Comparison of ENCODE assay signal across 10 mouse cellular contexts in the genomic region with DNA sequence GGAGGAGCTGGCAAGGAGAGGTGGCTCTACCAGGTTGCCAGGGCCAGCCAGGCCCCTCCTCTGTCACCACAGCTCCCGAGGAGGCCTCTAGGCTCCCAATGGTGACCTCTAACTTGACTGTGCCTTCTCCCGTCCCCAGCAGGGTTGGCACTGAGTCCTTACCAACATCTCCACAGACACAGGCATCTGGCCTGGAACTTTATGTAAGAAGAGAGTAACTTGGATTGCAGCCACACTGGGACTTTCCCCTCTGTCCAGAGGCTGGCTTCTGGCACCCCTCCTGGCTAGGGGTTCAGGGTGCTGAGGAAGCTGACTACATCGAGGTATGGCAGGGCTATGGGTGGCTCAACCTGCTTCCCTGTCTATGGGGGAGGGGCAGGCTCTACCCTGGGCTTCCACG. TPM values are rescaled to one million over a fixed set of nuclear protein-coding genes. Genes with fewer than 3 reads are reported as not detected.
DNase-seq lines count a peak whose midpoint lies in the region; ATAC-seq lines count a peak whose summit lies in the region.
"Had no signal": no experiment of that assay in that cellular context is flagged by ENCODE, and none has a peak within 500 bp of the region (broad histone marks: within the 10 kb centered on the region; RNA-seq: fewer than 3 reads in every experiment).

No protein-coding gene starts in this region.

- H3K27ac ChIP-seq in embryonic facial prominence, embryonic 12.5 days, result no peak overlapping the region
- H3K27ac ChIP-seq in embryonic facial prominence, embryonic 10.5 days (replicated peaks), result no peak overlapping the region
- H3K27ac ChIP-seq: midbrain, embryonic 12.5 days had no signal

- H3K36me3 ChIP-seq in embryonic facial prominence, embryonic 12.5 days, result peaks cover 45% of the 10 kb centered on the region
- peaks cover 73% of the 10 kb centered on the region for H3K36me3 ChIP-seq in embryonic facial prominence, embryonic 10.5 days (replicated peaks)

- ATAC-seq in embryonic facial prominence, embryonic 12.5 days (ENCODE audit: insufficient number of reproducible peaks, insufficient read depth, low FRiP score, low TSS enrichment), result peak; percentile 22; the same call in 1 of the 2 replicates
- ATAC-seq in megakaryocyte-erythroid progenitor cell, adult 5-6 weeks (replicated peaks; ENCODE audit: low FRiP score, low TSS enrichment, poor library complexity, severe bottlenecking), result no peak

- H3K4me2 ChIP-seq in embryonic facial prominence, embryonic 12.5 days (replicated peaks), result no peak overlapping the region
- H3K4me2 ChIP-seq: midbrain, embryonic 12.5 days had no signal

- WGBS in embryonic facial prominence, embryonic 12.5 days, result 76% methylated on average over 4 of the region's 4 CpGs
- 85% methylated on average over 4 of the region's 4 CpGs for WGBS in embryonic facial prominence, embryonic 10.5 days

- no peak for DNase-seq in embryonic facial prominence, embryonic 10.5 days (ENCODE audit: low spot score)
- DNase-seq in lung, adult 18-20 months, result peak; percentile 57 to 68
- DNase-seq in lung, postnatal 4 days, result no peak
- DNase-seq in gastrocnemius, postnatal 10 days, result peak; percentile 38
- peak; percentile 55 for DNase-seq in lung, postnatal 25 days (ENCODE audit: low spot score)
- DNase-seq in thymus, postnatal 4 days, result no peak

- no peaks in the 10 kb centered on the region for H3K4me1 ChIP-seq in embryonic facial prominence, embryonic 12.5 days
- H3K4me1 ChIP-seq in embryonic facial prominence, embryonic 10.5 days, result peaks cover 20% of the 10 kb centered on the region

- no peak overlapping the region for H3K4me3 ChIP-seq in embryonic facial prominence, embryonic 12.5 days
- no peak overlapping the region for H3K4me3 ChIP-seq in embryonic facial prominence, embryonic 10.5 days
- H3K4me3 ChIP-seq: erythroblast, embryonic 14.5 days; midbrain, embryonic 12.5 days had no signal

- H3K9ac ChIP-seq in embryonic facial prominence, embryonic 12.5 days, result no peak overlapping the region
- H3K9ac ChIP-seq: midbrain, embryonic 12.5 days had no signal

- no peaks in the 10 kb centered on the region for H3K9me3 ChIP-seq in embryonic facial prominence, embryonic 12.5 days
- no peaks in the 10 kb centered on the region for H3K9me3 ChIP-seq in embryonic facial prominence, embryonic 10.5 days
- H3K9me3 ChIP-seq: midbrain, embryonic 12.5 days had no signal

- no peaks in the 10 kb centered on the region for H3K27me3 ChIP-seq in embryonic facial prominence, embryonic 12.5 days
- H3K27me3 ChIP-seq in embryonic facial prominence, embryonic 10.5 days (replicated peaks; ENCODE audit: low read depth, poor library complexity, severe bottlenecking), result no peaks in the 10 kb centered on the region
- H3K27me3 ChIP-seq: midbrain, embryonic 12.5 days had no signal

RNA-seq across cellular contexts. Expression of gene Gprc5b, which starts 13.7 kb away (rescaled TPM):
- polyA plus RNA-seq in embryonic facial prominence, embryonic 12.5 days (2016; fragmentation: Nextera tagmentation; extraction: Ambion mirVana), result 9.2 and 10.5 TPM in 2 replicates
- 7.2 and 8.2 TPM in 2 replicates for polyA plus RNA-seq in embryonic facial prominence, embryonic 10.5 days (2016; fragmentation: Nextera tagmentation; extraction: Ambion mirVana)
- 10 to 100 TPM; 34.9 to 36.6 TPM for total RNA-seq in gastrocnemius, postnatal 10 days (2021)
- 0.99 and 1.2 TPM in 2 replicates for total RNA-seq in megakaryocyte-erythroid progenitor cell, adult 5-6 weeks (2014; fragmentation: Nextera tagmentation)
- total RNA-seq in megakaryocyte-erythroid progenitor cell, adult 5-6 weeks (2017), result 0.23 and 4.2 TPM in 2 replicates

Comparison
In these comparisons a context has a peak if more than half of its experiments do, and no peak if none do; other contexts are left out.
1. DNase-seq: peak in lung, adult 18-20 months (2 of 2), gastrocnemius, postnatal 10 days (single experiment) and lung, postnatal 25 days (single experiment); none in embryonic facial prominence, embryonic 10.5 days (single experiment), lung, postnatal 4 days (0 of 2) and thymus, postnatal 4 days (single experiment).
2. RNA of gene Gprc5b, which starts 13.7 kb away (total RNA-seq): 34.9 to 36.6 TPM in gastrocnemius, postnatal 10 days; 0.23 to 4.2 TPM in megakaryocyte-erythroid progenitor cell, adult 5-6 weeks; every median in the first group is over 4 times any median in the second.